Mouse (Mus musculus) naive thymus-derived CD4-positive, alpha-beta T cell, adult 5 months (primary cell): ENCODE results near the gene Acsm4. TPM values are rescaled to one million over a fixed set of nuclear protein-coding genes. Genes with fewer than 3 reads are reported as not detected.

Experiments used
- polyA plus RNA-seq: library from polyadenylated mRNA; unstranded; fragments of 100-300 nt; shearing (Covaris generic); gene quantifications from one replicate; pipeline ENCODE4 v1.2.1, GENCODE M21; 2017

The Acsm4 gene
- polyA plus RNA-seq = not detected

GRCm38 (mm10) chr7:119689726-119690125 lies at the start of gene Acsm4:
Acsm4 (plus strand) TSS chr7:119690026.

GRCm38 (mm10) chr7:119720253-119720946 lies 30.6 kb downstream of the Acsm4 start, which contains the start of gene Thumpd1:
Thumpd1 (minus strand) TSS chr7:119720798.

GRCm38 (mm10) chr7:119760527-119760951 lies 70.7 kb downstream of the Acsm4 start, which contains the start of gene Acsm3:
Acsm3 (plus strand) TSS chr7:119760923.

Other genes with a start within 250 kb of the Acsm4 start
- not detected for gene Gp2, start 230.7 kb upstream of the Acsm4 start, polyA plus RNA-seq
- not detected for gene Umod, start 210.7 kb upstream of the Acsm4 start, polyA plus RNA-seq
- not detected for gene Acsm5, start 170.6 kb upstream of the Acsm4 start, polyA plus RNA-seq
- not detected for gene Pdilt, start 166.5 kb upstream of the Acsm4 start, polyA plus RNA-seq
- gene Acsm2, start 135.7 kb upstream of the Acsm4 start, polyA plus RNA-seq = not detected
- gene Acsm1, start 83.0 kb upstream of the Acsm4 start, polyA plus RNA-seq = not detected
- gene Thumpd1, start 30.8 kb downstream of the Acsm4 start, polyA plus RNA-seq = 113 TPM
- gene Acsm3, start 70.9 kb downstream of the Acsm4 start, polyA plus RNA-seq = not detected
- 34.3 TPM for gene Rexo5, start 104.0 kb downstream of the Acsm4 start, polyA plus RNA-seq
- 7.7 TPM for gene Eri2, start 104.0 kb downstream of the Acsm4 start, polyA plus RNA-seq
- 6.7 TPM for gene Lyrm1, start 205.8 kb downstream of the Acsm4 start, polyA plus RNA-seq
- gene Dcun1d3, start 206.3 kb downstream of the Acsm4 start, polyA plus RNA-seq = 21.0 TPM